Mouse (Mus musculus) stomach, postnatal 0 days (tissue): ENCODE data around the gene Cops7a.

ENCODE experiments used
- CTCF ChIP-seq: IDR thresholded peaks from 2 replicates; pipeline ENCODE4 v1.5.1; 2016; ENCODE audit warnings: antibody characterized with exemption, low read depth, mild to moderate bottlenecking, moderate library complexity
- EP300 ChIP-seq: optimal IDR thresholded peaks from 2 replicates; pipeline ENCODE3; 2016; ENCODE audit warnings: antibody characterized with exemption

DNA sequence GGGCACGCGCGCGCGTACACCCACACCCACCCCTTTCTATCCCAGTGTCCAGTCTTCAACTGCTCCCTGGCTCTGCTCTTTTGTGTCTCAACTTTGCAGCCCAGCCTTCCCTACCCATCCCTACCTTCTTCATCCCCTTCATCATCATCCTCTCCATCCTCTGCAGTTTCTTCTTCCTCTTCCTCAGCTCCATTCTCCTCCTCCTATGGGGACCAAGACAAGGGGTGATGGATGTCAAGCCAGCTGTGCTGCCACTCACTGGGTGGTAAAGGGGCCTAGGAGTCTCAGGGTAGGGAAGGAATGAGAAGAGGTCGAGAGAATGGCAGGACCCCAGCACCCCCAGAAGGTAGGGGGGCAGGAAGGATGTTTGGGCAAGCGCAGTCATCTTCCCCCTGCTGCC, 50.8 kb downstream of the Cops7a start:
- TF ChIP-seq EP300: no peak
- TF ChIP-seq CTCF: no peak
